Mouse (Mus musculus) stomach, embryonic 14.5 days (tissue): ENCODE results near the gene Bpifa2. TPM values are rescaled to one million over a fixed set of nuclear protein-coding genes. Genes with fewer than 3 reads are reported as not detected.
"Not testable (repeated sequence)": the region's sequence is repeated elsewhere in the genome, so short reads cannot be mapped to it uniquely, and the experiment has no call there.

Source experiments
- ATAC-seq: fragments of 200-750 bp; cut with Nextera tagmentation; 2 replicates; pipeline ENCODE4 v1.8.0; 2017; ENCODE audit warnings: low read depth, moderate TSS enrichment; ENCODE audit not compliant: insufficient number of reproducible peaks, insufficient read depth, low FRiP score
- H3K27ac ChIP-seq: fragments of 300-500 bp; sonication (generic); 2 replicates; pipeline ENCODE4 v1.5.1; 2014; ENCODE audit warnings: mild to moderate bottlenecking, low read length, moderate library complexity, mixed read lengths
- H3K27me3 ChIP-seq: fragments of 300-500 bp; sonication (generic); 2 replicates; pipeline ENCODE4 v1.6.1; 2014; ENCODE audit warnings: low read length, control low read depth, mixed read lengths; ENCODE audit not compliant: control insufficient read depth, insufficient read depth
- H3K36me3 ChIP-seq: fragments of 300-500 bp; sonication (generic); 2 replicates; pipeline ENCODE4 v1.6.1; 2014; ENCODE audit warnings: mild to moderate bottlenecking, control low read depth, low read length, moderate library complexity, mixed read lengths; ENCODE audit not compliant: control insufficient read depth, insufficient read depth
- H3K4me1 ChIP-seq: fragments of 300-500 bp; sonication (generic); 2 replicates; pipeline ENCODE4 v1.6.1; 2014; ENCODE audit warnings: low read length, control low read depth, mixed read lengths; ENCODE audit not compliant: control insufficient read depth, insufficient read depth
- H3K4me2 ChIP-seq: fragments of 300-500 bp; sonication (generic); replicated peaks from 2 replicates; pipeline ENCODE4 v1.6.1; 2014; ENCODE audit warnings: low read depth, low read length, control low read depth
- H3K4me3 ChIP-seq: fragments of 300-500 bp; sonication (generic); 2 replicates; pipeline ENCODE4 v1.5.1; 2014; ENCODE audit warnings: low read depth, low read length, control low read depth
- H3K9ac ChIP-seq: fragments of 300-500 bp; sonication (generic); replicated peaks from 2 replicates; pipeline ENCODE4 v1.6.1; 2014; ENCODE audit warnings: low read depth, mild to moderate bottlenecking, control low read depth, low read length, moderate library complexity, mixed read lengths
- H3K9me3 ChIP-seq: fragments of 300-500 bp; sonication (generic); 2 replicates; pipeline ENCODE4 v1.6.1; 2016; ENCODE audit warnings: low read depth, low read length, control low read depth; ENCODE audit not compliant: control insufficient read depth
- WGBS: fragments of 180-500 bp; shearing (Covaris S2); extraction: QIAGEN DNeasy Blood & Tissue Kit; methylation state at CpG from one replicate; pipeline ENCODE4 v1.1.7; 2014; 5-methylcytosine and 5-hydroxymethylcytosine counted together
- polyA plus RNA-seq: library from polyadenylated mRNA; unstranded; fragments of >200 nt; fragmentation: Nextera tagmentation; extraction: Ambion mirVana; gene quantifications from 2 replicates; pipeline ENCODE4 v1.2.1, GENCODE M21; 2014

The Bpifa2 gene
- polyA plus RNA-seq, 1 experiment from 2014 or later = not detected

- 92% methylated on average over 1 of the region's 1 CpGs for WGBS
- Histone ChIP-seq H3K4me2 (no peak overlapping the region), H3K9ac (no peak overlapping the region), H3K27me3 (no peaks in the 10 kb centered on the region), H3K9me3 (no peaks in the 10 kb centered on the region), H3K4me1 (no peaks in the 10 kb centered on the region), H3K27ac (no peak overlapping the region), H3K4me3 (no peak overlapping the region), H3K36me3 (no peaks in the 10 kb centered on the region)
- no peak for ATAC-seq
Measured at GRCm38 (mm10) chr2:154005094-154005493, 3.0 kb upstream of the Bpifa2 start.

DNA sequence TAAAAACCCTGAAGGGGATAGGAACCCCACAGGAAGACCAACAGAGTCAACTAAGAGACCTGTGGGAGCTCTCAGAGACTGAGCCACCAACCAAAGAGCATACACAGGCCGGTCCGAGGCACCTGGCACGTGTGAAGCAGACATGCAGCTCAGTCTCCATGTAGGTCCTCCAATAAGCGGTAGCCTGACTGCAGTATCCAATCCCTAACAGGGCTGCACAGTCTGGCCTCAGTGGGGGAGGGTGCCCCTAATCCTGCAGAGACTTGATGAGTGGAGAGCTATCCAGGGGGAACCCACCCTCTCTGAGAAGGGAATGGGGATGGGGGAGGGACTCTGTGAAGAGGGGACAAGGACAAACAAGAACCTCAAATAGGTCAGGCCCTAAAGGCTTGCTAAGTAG, 2.3 kb upstream of the Bpifa2 start:
- Histone ChIP-seq H3K9ac (no peak overlapping the region), H3K4me3 (no peak overlapping the region), H3K4me1 (no peaks in the 10 kb centered on the region), H3K4me2 (no peak overlapping the region), H3K36me3 (no peaks in the 10 kb centered on the region), H3K9me3 (no peaks in the 10 kb centered on the region), H3K27me3 (no peaks in the 10 kb centered on the region), H3K27ac (no peak overlapping the region)
- 88% methylated on average over 4 of the region's 4 CpGs for WGBS
- ATAC-seq = no peak

DNA sequence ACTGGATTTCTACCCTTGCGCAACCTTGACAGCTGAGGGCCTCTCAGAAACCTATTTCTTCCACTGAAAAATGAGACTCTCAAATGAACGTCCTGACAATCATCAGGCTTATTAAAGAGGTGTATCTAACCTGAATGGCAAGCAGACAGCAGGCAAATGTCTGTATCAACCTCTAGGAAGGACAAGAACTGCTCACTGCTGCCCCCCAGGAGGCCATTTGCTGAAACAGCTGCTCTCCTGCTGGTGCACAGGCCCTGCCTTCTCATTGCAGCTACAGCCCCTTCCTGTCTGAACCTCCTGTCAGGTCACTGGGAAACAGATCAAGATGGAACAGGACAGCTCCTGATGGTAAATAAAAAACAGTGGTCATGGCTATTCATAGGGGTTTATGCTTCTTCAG, 1.7 kb upstream of the Bpifa2 start:
- Histone ChIP-seq H3K36me3 (no peaks in the 10 kb centered on the region), H3K4me1 (no peaks in the 10 kb centered on the region), H3K4me2 (no peak overlapping the region), H3K9ac (no peak overlapping the region), H3K9me3 (no peaks in the 10 kb centered on the region), H3K4me3 (no peak overlapping the region), H3K27me3 (no peaks in the 10 kb centered on the region), H3K27ac (no peak overlapping the region)
- no peak for ATAC-seq
- 80% methylated on average over 2 of the region's 2 CpGs for WGBS

DNA sequence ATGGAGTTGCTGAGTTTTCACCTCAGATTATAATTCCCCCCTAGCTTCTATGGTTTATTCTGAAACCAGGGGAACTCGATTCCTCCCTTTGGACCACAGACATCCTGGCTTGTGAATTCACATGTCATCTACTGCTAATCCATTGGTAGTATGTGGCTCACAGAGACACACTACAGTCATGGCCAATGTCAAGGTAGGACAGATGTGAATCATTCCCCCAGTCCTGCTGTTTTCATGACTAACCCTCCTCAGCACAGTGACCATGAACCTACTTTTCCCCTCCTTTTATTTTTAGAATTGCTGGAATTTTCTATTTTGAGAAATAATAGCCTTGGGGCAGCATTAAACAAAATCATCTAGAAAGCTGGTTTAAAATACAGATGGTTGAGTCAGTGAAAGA, 684 bp upstream of the Bpifa2 start:
- no peak for ATAC-seq
- Histone ChIP-seq H3K36me3 (no peaks in the 10 kb centered on the region), H3K4me3 (no peak overlapping the region), H3K9ac (no peak overlapping the region), H3K4me2 (no peak overlapping the region), H3K4me1 (no peaks in the 10 kb centered on the region), H3K9me3 (no peaks in the 10 kb centered on the region), H3K27me3 (no peaks in the 10 kb centered on the region), H3K27ac (no peak overlapping the region)
- WGBS = 74% methylated on average over 1 of the region's 1 CpGs

- Histone ChIP-seq H3K9me3 (no peaks in the 10 kb centered on the region), H3K9ac (no peak overlapping the region), H3K4me2 (no peak overlapping the region), H3K27me3 (no peaks in the 10 kb centered on the region), H3K4me1 (no peaks in the 10 kb centered on the region), H3K4me3 (no peak overlapping the region), H3K36me3 (no peaks in the 10 kb centered on the region), H3K27ac (no peak overlapping the region)
- no peak for ATAC-seq
- 55% methylated on average over 1 of the region's 1 CpGs for WGBS
Measured at GRCm38 (mm10) chr2:154017990-154018389, 9.9 kb downstream of the Bpifa2 start.

DNA sequence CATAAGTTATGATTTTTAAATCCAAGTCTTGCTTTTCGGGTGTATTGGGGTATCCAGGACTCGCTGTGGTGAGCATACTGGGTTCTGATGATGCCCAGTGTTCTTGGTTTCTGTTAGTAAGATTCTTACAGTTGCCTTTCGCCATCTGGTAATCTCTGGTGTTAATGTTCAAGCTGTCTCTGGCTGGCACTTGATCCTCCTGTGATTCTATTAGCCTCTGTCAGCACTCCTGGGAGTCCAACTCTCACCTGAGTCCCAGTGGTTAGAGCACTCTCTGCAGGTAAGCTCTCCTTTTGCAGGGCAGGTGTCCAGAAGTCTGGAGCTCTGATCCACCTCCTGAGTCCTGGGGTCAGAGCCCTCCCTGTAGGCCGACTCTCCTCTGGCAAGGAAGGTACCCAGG, 16.6 kb downstream of the Bpifa2 start:
- ATAC-seq = not testable (repeated sequence)

GRCm38 (mm10) chr2:154038932-154039331, 30.9 kb downstream of the Bpifa2 start:
- Histone ChIP-seq H3K4me3 (no peak overlapping the region), H3K27ac (no peak overlapping the region), H3K4me2 (no peak overlapping the region), H3K9me3 (no peaks in the 10 kb centered on the region), H3K36me3 (no peaks in the 10 kb centered on the region), H3K4me1 (no peaks in the 10 kb centered on the region), H3K27me3 (no peaks in the 10 kb centered on the region), H3K9ac (no peak overlapping the region)
- 53% methylated on average over 2 of the region's 2 CpGs for WGBS
- no peak for ATAC-seq

More for the DNA sequence above, 16.6 kb downstream of the Bpifa2 start:
- H3K9ac ChIP-seq, H3K4me1 ChIP-seq, H3K27me3 ChIP-seq, H3K4me3 ChIP-seq, H3K4me2 ChIP-seq, H3K36me3 ChIP-seq, H3K9me3 ChIP-seq, H3K27ac ChIP-seq: not testable (repeated sequence)
- WGBS = 81% methylated on average over 4 of the region's 4 CpGs

DNA sequence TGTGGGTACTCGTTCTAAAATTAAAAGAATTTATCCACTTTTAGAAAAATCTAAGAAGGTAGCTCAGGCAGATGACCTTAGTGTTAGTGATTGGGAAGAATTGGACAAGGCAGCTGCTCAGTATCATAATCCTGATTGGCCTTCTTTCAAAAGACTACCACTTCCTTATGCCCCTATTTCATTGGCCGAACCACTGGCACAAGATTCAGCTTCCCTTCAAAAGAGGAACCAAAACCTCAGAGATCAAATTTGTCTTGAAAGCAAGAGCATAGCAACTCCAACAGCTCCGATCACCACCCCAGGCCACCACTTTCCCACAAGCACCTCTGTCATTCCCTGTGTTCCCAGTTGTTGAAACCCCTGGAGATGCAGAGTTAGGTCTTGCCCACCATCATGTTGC, 36.7 kb downstream of the Bpifa2 start:
- Histone ChIP-seq H3K36me3 (no peaks in the 10 kb centered on the region), H3K9ac (no peak overlapping the region), H3K4me3 (no peak overlapping the region), H3K4me1 (no peaks in the 10 kb centered on the region), H3K4me2 (no peak overlapping the region), H3K9me3 (no peaks in the 10 kb centered on the region), H3K27ac (no peak overlapping the region), H3K27me3 (no peaks in the 10 kb centered on the region)
- WGBS = 77% methylated on average over 3 of the region's 3 CpGs
- no peak for ATAC-seq

- no peaks in the 10 kb centered on the region for H3K36me3 ChIP-seq
Measured at GRCm38 (mm10) chr2:154058690-154059089, 50.6 kb downstream of the Bpifa2 start.

More at GRCm38 (mm10) chr2:154058690-154059089, 50.6 kb downstream of the Bpifa2 start:
- ATAC-seq = no peak
- Histone ChIP-seq H3K4me1 (no peaks in the 10 kb centered on the region), H3K27ac (no peak overlapping the region), H3K27me3 (no peaks in the 10 kb centered on the region), H3K9me3 (no peaks in the 10 kb centered on the region), H3K4me3 (no peak overlapping the region), H3K4me2 (no peak overlapping the region), H3K9ac (no peak overlapping the region)
- WGBS = 51% methylated on average over 2 of the region's 2 CpGs
